Mouse (Mus musculus) telencephalon, adult 2 months (tissue): Measurements from ENCODE around the gene Hist1h2bg.
"Not testable (repeated sequence)": the region's sequence is repeated elsewhere in the genome, so short reads cannot be mapped to it uniquely, and the experiment has no call there.

Experiments
- DNase-seq: peaks from one replicate; pipeline ENCODE4 v3.0.0-alpha.2; 2011; ENCODE audit warnings: low read depth, low spot score

Gene Hist1h2bg

GRCm38 (mm10) chr13:23582219-23583056, 11.2 kb downstream of the Hist1h2bg start:
- DNase-seq: no peak

- no peak for DNase-seq
Observed at GRCm38 (mm10) chr13:23583387-23584068, 12.3 kb downstream of the Hist1h2bg start.

GRCm38 (mm10) chr13:23584331-23584730, 13.1 kb downstream of the Hist1h2bg start:
- no peak for DNase-seq

GRCm38 (mm10) chr13:23585029-23585441, 13.8 kb downstream of the Hist1h2bg start:
- DNase-seq: peak; percentile 64

- peak; percentile 97 for DNase-seq
Observed at GRCm38 (mm10) chr13:23585442-23586098, 14.4 kb downstream of the Hist1h2bg start.

- DNase-seq: no peak
Observed at GRCm38 (mm10) chr13:23586099-23586939, 15.1 kb downstream of the Hist1h2bg start.

- DNase-seq: no peak
Observed at GRCm38 (mm10) chr13:23586940-23587225, 15.7 kb downstream of the Hist1h2bg start.

- DNase-seq: no peak
Observed at GRCm38 (mm10) chr13:23591206-23591605, 20.0 kb downstream of the Hist1h2bg start.

- DNase-seq: not testable (repeated sequence)
Observed at GRCm38 (mm10) chr13:23591886-23592285, 20.7 kb downstream of the Hist1h2bg start.

- DNase-seq: no peak
Observed at GRCm38 (mm10) chr13:23592614-23593013, 21.4 kb downstream of the Hist1h2bg start.

- no peak for DNase-seq
Observed at GRCm38 (mm10) chr13:23593051-23593770, 22.0 kb downstream of the Hist1h2bg start.

- DNase-seq: no peak
Observed at GRCm38 (mm10) chr13:23595185-23595584, 24.0 kb downstream of the Hist1h2bg start.

GRCm38 (mm10) chr13:23595622-23596372, 24.6 kb downstream of the Hist1h2bg start:
- DNase-seq: no peak

- no peak for DNase-seq
Observed at GRCm38 (mm10) chr13:23597957-23598356, 26.8 kb downstream of the Hist1h2bg start.

- no peak for DNase-seq
Observed at GRCm38 (mm10) chr13:23603182-23603699, 32.0 kb downstream of the Hist1h2bg start.

- DNase-seq: no peak
Observed at GRCm38 (mm10) chr13:23604452-23604851, 33.3 kb downstream of the Hist1h2bg start.

GRCm38 (mm10) chr13:23605052-23605451, 33.9 kb downstream of the Hist1h2bg start:
- DNase-seq: no peak

GRCm38 (mm10) chr13:23609209-23609608, 38.0 kb downstream of the Hist1h2bg start:
- DNase-seq: no peak

- DNase-seq: no peak
Observed at GRCm38 (mm10) chr13:23609844-23610243, 38.6 kb downstream of the Hist1h2bg start.

- DNase-seq: no peak
Observed at GRCm38 (mm10) chr13:23610393-23610792, 39.2 kb downstream of the Hist1h2bg start.
